Mouse (Mus musculus) ES-E14 (cell line): Measurements from ENCODE around the gene Cd207.

ENCODE experiments used
- CHD2 ChIP-seq: IDR thresholded peaks from 2 replicates; pipeline ENCODE4 v1.6.1; 2014; ENCODE audit warnings: mild to moderate bottlenecking, low read depth, low read length, inconsistent platforms
- ZC3H11A ChIP-seq: IDR thresholded peaks from 2 replicates; pipeline ENCODE4 v1.6.1; 2012; ENCODE audit warnings: low read depth, mild to moderate bottlenecking, inconsistent platforms, low read length, borderline replicate concordance

DNA sequence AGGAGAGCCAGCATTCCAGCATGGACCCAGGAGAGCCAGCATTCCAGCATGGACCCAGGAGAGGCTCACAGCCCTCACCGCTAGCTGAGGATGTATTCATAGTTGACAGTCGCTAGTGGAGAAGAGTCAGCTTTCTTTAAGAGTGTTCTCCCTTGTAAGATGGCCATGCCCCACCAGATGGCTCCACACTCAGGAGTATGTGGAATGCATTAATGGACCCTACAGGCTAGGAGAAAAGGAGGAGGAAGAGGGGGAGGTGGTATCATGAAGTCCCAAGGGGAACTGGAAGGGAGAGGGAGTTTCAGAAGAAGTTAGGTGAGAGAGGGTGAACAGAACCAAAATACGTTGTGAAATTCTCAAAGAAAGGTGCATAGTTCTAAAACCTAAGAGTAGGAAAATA, 18.1 kb upstream of the Cd207 start:
- TF ChIP-seq CHD2, result no peak
- TF ChIP-seq ZC3H11A, result no peak
